Mouse (Mus musculus): ENCODE results near the gene 1700024G13Rik.

Gene 1700024G13Rik

GRCm38 (mm10) chr14:32327366-32327765 is 60.8 kb downstream of the 1700024G13Rik start:
- DNase-seq, result no peak

Data from right cerebral cortex, postnatal 25 days (tissue).